Mouse (Mus musculus) c-Kit-negative CD71-positive TER-119-positive erythroid progenitor cells, embryonic 14.5 days (primary cell): ENCODE data around the gene Ube2z.

Source experiments
- DNase-seq: peaks from one replicate; pipeline ENCODE4 v3.0.0-alpha.2; 2013; ENCODE audit warnings: low read depth, low spot score

Gene Ube2z

GRCm38 (mm10) chr11:96058309-96058708 lies 6.9 kb downstream of the Ube2z start:
- no peak for DNase-seq

GRCm38 (mm10) chr11:96050854-96051253 lies 14.3 kb downstream of the Ube2z start:
- no peak for DNase-seq

- no peak for DNase-seq
These were observed 15.2 kb downstream of the Ube2z start for GRCm38 (mm10) chr11:96049939-96050338.

GRCm38 (mm10) chr11:96047469-96048373 lies 17.5 kb downstream of the Ube2z start:
- DNase-seq: no peak

- no peak for DNase-seq
These were observed 18.4 kb downstream of the Ube2z start for GRCm38 (mm10) chr11:96046793-96047192.

- DNase-seq: no peak
These were observed 19.2 kb downstream of the Ube2z start for GRCm38 (mm10) chr11:96046028-96046427.

- no peak for DNase-seq
These were observed 20.2 kb downstream of the Ube2z start for GRCm38 (mm10) chr11:96044803-96045567.

- DNase-seq: no peak
These were observed 26.6 kb downstream of the Ube2z start for GRCm38 (mm10) chr11:96038560-96038959.

GRCm38 (mm10) chr11:96037499-96037898 lies 27.7 kb downstream of the Ube2z start:
- DNase-seq: no peak

GRCm38 (mm10) chr11:96035133-96035532 lies 30.1 kb downstream of the Ube2z start:
- no peak for DNase-seq

- peak; percentile 84 for DNase-seq
These were observed 30.6 kb downstream of the Ube2z start, which contains the start of gene Snf8 for GRCm38 (mm10) chr11:96034596-96035052. Snf8 (plus strand) TSS chr11:96034885.

GRCm38 (mm10) chr11:96034116-96034515 lies 31.1 kb downstream of the Ube2z start:
- no peak for DNase-seq

- DNase-seq: peak; percentile 26
These were observed 31.9 kb downstream of the Ube2z start for GRCm38 (mm10) chr11:96033264-96033663.

- no peak for DNase-seq
These were observed 33.5 kb downstream of the Ube2z start for GRCm38 (mm10) chr11:96031701-96032100.

- DNase-seq: no peak
These were observed 34.6 kb downstream of the Ube2z start for GRCm38 (mm10) chr11:96030571-96030970.

- no peak for DNase-seq
These were observed 37.1 kb downstream of the Ube2z start for GRCm38 (mm10) chr11:96028130-96028529.

GRCm38 (mm10) chr11:96020622-96021021 lies 44.6 kb downstream of the Ube2z start:
- no peak for DNase-seq

- no peak for DNase-seq
These were observed 47.2 kb downstream of the Ube2z start for GRCm38 (mm10) chr11:96017941-96018351.

GRCm38 (mm10) chr11:96015421-96015820 lies 49.8 kb downstream of the Ube2z start:
- DNase-seq: no peak

- DNase-seq: no peak
These were observed 53.2 kb downstream of the Ube2z start for GRCm38 (mm10) chr11:96011982-96012381.

GRCm38 (mm10) chr11:96008827-96009226 lies 56.4 kb downstream of the Ube2z start:
- no peak for DNase-seq

GRCm38 (mm10) chr11:96007516-96008235 lies 57.5 kb downstream of the Ube2z start:
- DNase-seq: no peak
